Mouse (Mus musculus): ENCODE data around the gene Ccdc9. TPM values are rescaled to one million over a fixed set of nuclear protein-coding genes. Genes with fewer than 3 reads are reported as not detected.
A peak's percentile ranks its signal among the peaks of the same experiment; 100 is the strongest.

The Ccdc9 gene
- 100 to 1,000 TPM; 103 to 116 TPM for total RNA-seq (2021)
- long read RNA-seq, experiment 1, partial matches to known transcripts = 13 of 41 reads
- long read RNA-seq, experiment 1, other reads (novel, unspliced or antisense) = 27 of 41 reads
- long read RNA-seq, experiment 2, partial matches to known transcripts = 38 of 78 reads
- long read RNA-seq, experiment 2, other reads (novel, unspliced or antisense) = 37 of 78 reads

GRCm38 (mm10) chr7:16286026-16286961 lies at the start of gene Ccdc9:
TSS of gene Ccdc9 (minus strand) at chr7:16286795.
- peak; percentile 99 to 100 for DNase-seq (ENCODE audit: low spot score in 2 of 2)

- DNase-seq (ENCODE audit: low spot score in 2 of 2) = no peak
Observed at GRCm38 (mm10) chr7:16329146-16329545, 42.6 kb upstream of the Ccdc9 start.

GRCm38 (mm10) chr7:16326607-16326971 lies 40.0 kb upstream of the Ccdc9 start:
- DNase-seq (ENCODE audit: low spot score in 2 of 2) = no peak

- DNase-seq (ENCODE audit: low spot score in 2 of 2) = peak in 1 of 2 experiments; percentile 26
Observed at GRCm38 (mm10) chr7:16325920-16326606, 39.5 kb upstream of the Ccdc9 start.

- DNase-seq (ENCODE audit: low spot score in 2 of 2) = no peak
Observed at GRCm38 (mm10) chr7:16324661-16325060, 38.1 kb upstream of the Ccdc9 start.

- DNase-seq (ENCODE audit: low spot score in 2 of 2) = no peak
Observed at GRCm38 (mm10) chr7:16320479-16320878, 33.9 kb upstream of the Ccdc9 start.

- DNase-seq (ENCODE audit: low spot score in 2 of 2) = no peak
Observed at GRCm38 (mm10) chr7:16319216-16319615, 32.6 kb upstream of the Ccdc9 start.

GRCm38 (mm10) chr7:16317094-16317493 lies 30.5 kb upstream of the Ccdc9 start:
- DNase-seq (ENCODE audit: low spot score in 2 of 2) = no peak

- no peak for DNase-seq (ENCODE audit: low spot score in 2 of 2)
Observed at GRCm38 (mm10) chr7:16315222-16315759, 28.7 kb upstream of the Ccdc9 start.

GRCm38 (mm10) chr7:16314221-16314775 lies 27.7 kb upstream of the Ccdc9 start:
- DNase-seq (ENCODE audit: low spot score in 2 of 2) = no peak

GRCm38 (mm10) chr7:16313481-16314220 lies 27.1 kb upstream of the Ccdc9 start:
- peak; percentile 61 to 69 for DNase-seq (ENCODE audit: low spot score in 2 of 2)

- DNase-seq (ENCODE audit: low spot score in 2 of 2) = peak in 1 of 2 experiments; percentile 59
Observed at GRCm38 (mm10) chr7:16312672-16313311, 26.2 kb upstream of the Ccdc9 start.

- DNase-seq (ENCODE audit: low spot score in 2 of 2) = no peak
Observed at GRCm38 (mm10) chr7:16312011-16312671, 25.5 kb upstream of the Ccdc9 start.

- no peak for DNase-seq (ENCODE audit: low spot score in 2 of 2)
Observed at GRCm38 (mm10) chr7:16311453-16312004, 24.9 kb upstream of the Ccdc9 start.

- peak in 1 of 2 experiments; percentile 13 for DNase-seq (ENCODE audit: low spot score in 2 of 2)
Observed at GRCm38 (mm10) chr7:16310521-16311452, 24.2 kb upstream of the Ccdc9 start.

- peak; percentile 52 to 70 for DNase-seq (ENCODE audit: low spot score in 2 of 2)
Observed at GRCm38 (mm10) chr7:16310020-16310520, 23.5 kb upstream of the Ccdc9 start.

GRCm38 (mm10) chr7:16309318-16310019 lies 22.9 kb upstream of the Ccdc9 start:
- peak; percentile 74 to 80 for DNase-seq (ENCODE audit: low spot score in 2 of 2)
